Mouse (Mus musculus) midbrain, embryonic 16.5 days (tissue): ENCODE results near the gene Pak1ip1. TPM values are rescaled to one million over a fixed set of nuclear protein-coding genes. Genes with fewer than 3 reads are reported as not detected.
"Not testable (repeated sequence)": the region's sequence is repeated elsewhere in the genome, so short reads cannot be mapped to it uniquely, and the experiment has no call there.

Experiments used
- ATAC-seq: fragments of 200-750 bp; cut with Nextera tagmentation; 2 replicates; pipeline ENCODE4 v1.8.0; 2017; ENCODE audit warnings: moderate TSS enrichment
- H3K27ac ChIP-seq: fragments of 300-500 bp; sonication (generic); 2 replicates; pipeline ENCODE4 v1.5.1; 2014; ENCODE audit warnings: mild to moderate bottlenecking, low read length, mixed read lengths
- H3K27me3 ChIP-seq: fragments of 300-500 bp; sonication (generic); 2 replicates; pipeline ENCODE4 v1.6.1; 2014; ENCODE audit warnings: low read depth, low read length, mixed read lengths; ENCODE audit not compliant: control insufficient read depth, insufficient read depth
- H3K36me3 ChIP-seq: fragments of 300-500 bp; sonication (generic); 2 replicates; pipeline ENCODE4 v1.6.1; 2014; ENCODE audit warnings: mild to moderate bottlenecking, low read length, moderate library complexity, mixed read lengths; ENCODE audit not compliant: control insufficient read depth, insufficient read depth
- H3K4me1 ChIP-seq: fragments of 300-500 bp; sonication (generic); 2 replicates; pipeline ENCODE4 v1.6.1; 2014; ENCODE audit warnings: mild to moderate bottlenecking, low read length, mixed read lengths; ENCODE audit not compliant: control insufficient read depth, insufficient read depth
- H3K4me2 ChIP-seq: fragments of 300-500 bp; sonication (generic); 2 replicates; pipeline ENCODE4 v1.6.1; 2014; ENCODE audit warnings: mild to moderate bottlenecking, low read length, mixed read lengths
- H3K4me3 ChIP-seq: fragments of 300-500 bp; sonication (generic); 2 replicates; pipeline ENCODE4 v1.5.1; 2014; ENCODE audit warnings: low read depth, mild to moderate bottlenecking, low read length, moderate library complexity, mixed read lengths
- H3K9ac ChIP-seq: fragments of 300-500 bp; sonication (generic); 2 replicates; pipeline ENCODE4 v1.6.1; 2014; ENCODE audit warnings: low read depth, low read length, mixed read lengths
- H3K9me3 ChIP-seq: fragments of 300-500 bp; sonication (generic); replicated peaks from 2 replicates; pipeline ENCODE4 v1.6.1; 2014; ENCODE audit warnings: mild to moderate bottlenecking, low read length, mixed read lengths; ENCODE audit not compliant: control insufficient read depth, poor library complexity, severe bottlenecking
- WGBS: fragments of 180-500 bp; shearing (Covaris S2); extraction: QIAGEN DNeasy Blood & Tissue Kit; methylation state at CpG from one replicate; pipeline ENCODE4 v1.1.7; 2014; 5-methylcytosine and 5-hydroxymethylcytosine counted together
- polyA plus RNA-seq: library from polyadenylated mRNA; unstranded; fragments of >200 nt; fragmentation: Nextera tagmentation; extraction: Ambion mirVana; gene quantifications from 2 replicates; pipeline ENCODE4 v1.2.1, GENCODE M21; 2015

The Pak1ip1 gene
- polyA plus RNA-seq, 1 experiment from 2014 or later = 53.9 TPM

DNA sequence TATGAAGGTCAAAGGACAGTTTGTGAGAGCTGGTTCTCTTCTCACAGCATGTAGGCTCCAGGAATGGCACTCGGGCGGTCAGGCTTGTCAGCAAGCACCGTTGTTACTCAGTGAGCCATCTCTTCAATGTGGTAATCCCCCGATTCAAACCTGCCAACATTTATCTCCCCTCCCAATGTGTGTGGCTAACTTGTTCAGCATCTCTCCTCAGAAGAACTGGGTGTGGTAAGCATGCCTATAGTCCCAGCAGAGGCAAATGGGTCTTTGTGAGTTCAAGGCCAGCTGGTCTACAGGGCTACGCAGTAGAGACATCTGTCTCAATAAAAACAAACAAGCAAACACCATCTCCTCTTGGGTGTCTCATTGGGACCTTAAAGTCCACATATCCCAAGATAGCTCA lies 27.8 kb upstream of the Pak1ip1 start:
- no peaks in the 10 kb centered on the region for H3K27me3 ChIP-seq
- no peak overlapping the region for H3K9ac ChIP-seq
- no peak for ATAC-seq
- 79% methylated on average over 5 of the region's 5 CpGs for WGBS
- no peak overlapping the region for H3K27ac ChIP-seq
- H3K4me3 ChIP-seq = no peak overlapping the region
- no peaks in the 10 kb centered on the region for H3K4me1 ChIP-seq
- H3K4me2 ChIP-seq = no peak overlapping the region
- no peaks in the 10 kb centered on the region for H3K36me3 ChIP-seq
- H3K9me3 ChIP-seq = no peaks in the 10 kb centered on the region

DNA sequence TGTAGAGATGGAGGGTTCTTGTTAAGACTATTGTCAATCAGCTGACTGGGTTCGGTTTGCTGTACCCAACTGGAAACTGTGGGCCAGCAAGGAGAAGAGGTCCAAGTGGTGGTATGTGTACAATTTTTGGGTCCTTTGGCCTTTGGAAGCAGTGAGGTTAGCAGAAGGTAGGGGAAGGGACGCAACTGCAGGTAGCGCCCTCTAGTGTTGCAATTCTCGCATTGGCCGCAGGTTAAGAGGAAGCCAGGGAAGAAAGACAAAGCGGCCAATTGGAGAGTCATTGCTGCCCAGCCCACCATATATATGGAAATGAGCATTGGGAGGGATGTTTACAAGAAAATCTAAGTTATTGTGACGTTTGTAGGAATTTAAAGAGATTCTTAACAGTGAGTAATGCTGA lies 23.2 kb upstream of the Pak1ip1 start:
- Histone ChIP-seq H3K27me3 (no peaks in the 10 kb centered on the region), H3K4me1 (no peaks in the 10 kb centered on the region), H3K27ac (no peak overlapping the region), H3K9ac (no peak overlapping the region), H3K4me2 (no peak overlapping the region), H3K9me3 (no peaks in the 10 kb centered on the region), H3K4me3 (no peak overlapping the region), H3K36me3 (no peaks in the 10 kb centered on the region)
- ATAC-seq = no peak
- 6% methylated on average over 7 of the region's 7 CpGs for WGBS

DNA sequence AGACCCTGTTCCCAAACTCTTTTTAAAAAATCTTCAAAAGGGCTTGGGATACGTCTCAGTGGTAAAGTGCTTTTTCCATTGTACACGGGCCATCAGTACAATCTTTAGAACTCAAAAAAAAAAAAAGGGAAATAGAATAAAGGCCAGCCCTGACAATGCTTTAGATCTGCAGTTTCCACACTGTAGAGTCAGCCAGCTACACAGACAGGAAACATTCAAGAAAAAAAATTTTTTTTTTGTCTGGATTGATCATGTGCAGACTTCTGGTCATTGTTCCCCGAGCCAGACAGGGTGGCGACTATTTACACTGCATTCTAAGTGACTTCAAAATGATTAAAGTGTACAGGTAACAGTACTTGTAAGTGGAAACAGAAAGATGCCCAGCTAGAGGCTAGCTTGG lies 22.2 kb upstream of the Pak1ip1 start:
- H3K9ac ChIP-seq = no peak overlapping the region
- H3K36me3 ChIP-seq = no peaks in the 10 kb centered on the region
- no peaks in the 10 kb centered on the region for H3K9me3 ChIP-seq
- H3K4me1 ChIP-seq = no peaks in the 10 kb centered on the region
- peak overlapping the region; percentile 6; the same call in 1 of the 2 replicates for H3K27ac ChIP-seq
- no peak overlapping the region for H3K4me3 ChIP-seq
- 78% methylated on average over 4 of the region's 4 CpGs for WGBS
- ATAC-seq = no peak
- H3K4me2 ChIP-seq = no peak overlapping the region
- no peaks in the 10 kb centered on the region for H3K27me3 ChIP-seq

DNA sequence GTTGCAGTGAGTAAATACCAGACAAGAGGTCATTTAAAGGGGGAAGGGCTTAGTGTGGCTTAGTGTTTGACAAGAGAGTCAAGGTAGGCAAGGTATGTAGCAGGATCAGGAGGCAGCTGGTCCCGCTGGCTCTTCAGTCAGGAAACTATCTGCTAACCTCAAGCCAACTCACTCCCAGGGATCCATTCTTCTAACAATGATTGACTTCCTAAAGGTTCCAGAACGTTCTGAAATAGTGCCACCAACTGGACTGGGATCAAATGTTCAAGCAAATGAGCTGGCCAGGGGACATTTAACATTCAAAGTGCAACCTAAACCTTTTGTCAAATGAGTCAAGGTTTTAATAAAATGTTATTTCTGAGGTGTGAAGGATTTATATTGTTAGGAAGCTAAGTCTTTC lies 21.5 kb upstream of the Pak1ip1 start:
- Histone ChIP-seq H3K27ac (peak overlapping the region; percentile 6; the same call in 1 of the 2 replicates), H3K27me3 (no peaks in the 10 kb centered on the region), H3K9ac (no peak overlapping the region), H3K9me3 (no peaks in the 10 kb centered on the region), H3K4me3 (no peak overlapping the region), H3K4me2 (no peak overlapping the region), H3K36me3 (no peaks in the 10 kb centered on the region), H3K4me1 (no peaks in the 10 kb centered on the region)
- no peak for ATAC-seq
- 57% methylated on average over 2 of the region's 2 CpGs for WGBS

DNA sequence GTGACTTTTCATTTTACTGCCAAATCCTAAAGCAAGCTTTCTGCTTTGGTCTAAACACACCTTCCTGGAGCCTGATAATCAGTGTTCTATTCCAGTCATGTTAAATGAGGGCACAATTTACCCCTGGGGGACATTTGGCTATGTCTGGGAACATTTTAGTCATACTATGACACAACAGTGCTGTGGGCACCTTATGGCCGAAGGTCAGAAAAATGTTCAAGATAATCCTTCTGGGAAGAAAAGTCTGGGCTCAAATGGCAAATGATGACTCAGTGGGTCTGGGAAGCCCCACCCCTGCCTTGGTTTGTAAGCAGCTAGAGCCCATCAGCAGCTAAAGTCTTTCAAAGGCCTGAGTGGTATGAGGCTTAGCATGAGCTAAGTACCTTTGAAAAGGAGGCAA lies 18.1 kb upstream of the Pak1ip1 start:
- Histone ChIP-seq H3K36me3 (no peaks in the 10 kb centered on the region), H3K27me3 (no peaks in the 10 kb centered on the region), H3K4me3 (no peak overlapping the region), H3K9ac (no peak overlapping the region), H3K27ac (no peak overlapping the region), H3K4me2 (no peak overlapping the region), H3K4me1 (no peaks in the 10 kb centered on the region), H3K9me3 (no peaks in the 10 kb centered on the region)
- 74% methylated on average over 1 of the region's 1 CpGs for WGBS
- no peak for ATAC-seq

DNA sequence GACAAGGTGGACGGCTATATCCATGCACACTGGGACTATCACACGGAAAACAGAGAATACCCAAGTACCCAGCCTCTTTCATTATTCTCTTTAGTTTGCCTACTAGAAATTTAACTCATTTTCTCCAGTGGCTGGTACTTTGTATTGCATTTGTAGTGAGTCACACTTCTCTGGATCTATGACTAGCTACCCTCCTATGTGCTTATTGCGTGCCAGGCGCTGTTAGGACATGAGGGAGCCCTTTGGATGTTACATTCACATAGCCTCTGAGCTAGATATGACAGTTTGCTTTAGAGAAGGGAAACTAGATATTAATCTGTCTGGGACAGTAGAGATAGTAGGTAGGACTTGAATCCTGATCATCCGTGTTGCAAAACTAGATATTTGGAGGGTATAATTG lies 14.7 kb upstream of the Pak1ip1 start:
- no peaks in the 10 kb centered on the region for H3K27me3 ChIP-seq
- no peak overlapping the region for H3K4me3 ChIP-seq
- H3K36me3 ChIP-seq = no peaks in the 10 kb centered on the region
- no peak overlapping the region for H3K27ac ChIP-seq
- no peak overlapping the region for H3K9ac ChIP-seq
- ATAC-seq = no peak
- H3K4me2 ChIP-seq = no peak overlapping the region
- no peaks in the 10 kb centered on the region for H3K4me1 ChIP-seq
- 93% methylated on average over 5 of the region's 5 CpGs for WGBS
- no peaks in the 10 kb centered on the region for H3K9me3 ChIP-seq

DNA sequence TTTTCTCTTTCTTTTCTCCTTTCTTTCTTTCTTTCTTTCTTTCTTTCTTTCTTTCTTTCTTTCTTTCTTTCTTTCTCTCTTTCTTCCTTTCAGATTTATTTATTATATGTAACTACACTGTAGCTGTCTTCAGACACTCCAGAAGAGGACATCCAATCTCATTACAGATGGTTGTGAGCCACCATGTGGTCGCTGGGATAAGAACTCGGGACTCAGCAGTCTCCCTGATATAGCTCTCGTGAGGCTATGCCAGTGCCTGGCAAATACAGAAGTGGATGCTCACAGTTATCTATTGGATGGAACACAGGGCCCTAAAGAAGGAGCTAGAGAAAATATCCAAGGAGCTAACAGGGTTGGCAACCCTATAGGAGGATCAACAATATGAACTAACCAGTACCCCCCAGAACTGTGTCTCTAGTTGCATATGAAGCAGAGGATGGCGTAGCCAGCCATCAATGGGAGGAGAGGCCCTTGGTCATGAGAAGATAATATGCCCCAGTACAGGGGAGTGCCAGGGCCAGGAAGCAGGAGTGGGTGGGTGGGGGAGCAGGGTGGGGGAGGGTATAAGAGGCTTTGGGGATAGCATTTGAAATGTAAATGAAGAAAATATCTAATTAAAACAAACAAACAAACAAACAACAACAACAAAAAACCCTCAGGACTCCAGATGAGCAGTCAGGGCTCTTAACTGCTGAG lies 13.1 kb upstream of the Pak1ip1 start:
- not testable (repeated sequence) for H3K9me3 ChIP-seq, H3K27me3 ChIP-seq, ATAC-seq, H3K4me1 ChIP-seq, H3K36me3 ChIP-seq, H3K4me2 ChIP-seq, H3K4me3 ChIP-seq, H3K9ac ChIP-seq, H3K27ac ChIP-seq
- 73% methylated on average over 4 of the region's 4 CpGs for WGBS

DNA sequence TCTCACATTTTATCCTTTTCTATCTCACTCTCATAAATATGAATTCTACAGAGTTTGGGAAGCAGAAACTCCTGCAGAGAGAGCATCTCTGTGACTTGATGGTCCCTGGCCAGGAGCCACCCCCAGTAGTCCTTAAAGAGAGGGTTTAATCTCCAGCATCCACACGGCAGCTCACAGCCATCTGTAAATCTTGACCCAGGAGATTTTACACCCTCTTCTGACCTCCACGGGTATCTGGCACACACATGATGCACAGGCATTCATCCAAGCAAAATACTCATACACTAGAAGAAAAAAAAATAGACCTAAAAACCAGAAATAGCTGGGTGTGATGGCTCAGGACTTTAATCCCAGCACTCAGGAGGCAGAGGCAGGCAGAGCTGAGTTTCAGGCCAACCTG lies 12.4 kb upstream of the Pak1ip1 start:
- 73% methylated on average over 2 of the region's 2 CpGs for WGBS
- H3K4me2 ChIP-seq = no peak overlapping the region
- H3K9me3 ChIP-seq = no peaks in the 10 kb centered on the region
- H3K36me3 ChIP-seq = no peaks in the 10 kb centered on the region
- no peak overlapping the region for H3K4me3 ChIP-seq
- no peaks in the 10 kb centered on the region for H3K4me1 ChIP-seq
- H3K27ac ChIP-seq = no peak overlapping the region
- no peaks in the 10 kb centered on the region for H3K27me3 ChIP-seq
- no peak overlapping the region for H3K9ac ChIP-seq
- no peak for ATAC-seq

DNA sequence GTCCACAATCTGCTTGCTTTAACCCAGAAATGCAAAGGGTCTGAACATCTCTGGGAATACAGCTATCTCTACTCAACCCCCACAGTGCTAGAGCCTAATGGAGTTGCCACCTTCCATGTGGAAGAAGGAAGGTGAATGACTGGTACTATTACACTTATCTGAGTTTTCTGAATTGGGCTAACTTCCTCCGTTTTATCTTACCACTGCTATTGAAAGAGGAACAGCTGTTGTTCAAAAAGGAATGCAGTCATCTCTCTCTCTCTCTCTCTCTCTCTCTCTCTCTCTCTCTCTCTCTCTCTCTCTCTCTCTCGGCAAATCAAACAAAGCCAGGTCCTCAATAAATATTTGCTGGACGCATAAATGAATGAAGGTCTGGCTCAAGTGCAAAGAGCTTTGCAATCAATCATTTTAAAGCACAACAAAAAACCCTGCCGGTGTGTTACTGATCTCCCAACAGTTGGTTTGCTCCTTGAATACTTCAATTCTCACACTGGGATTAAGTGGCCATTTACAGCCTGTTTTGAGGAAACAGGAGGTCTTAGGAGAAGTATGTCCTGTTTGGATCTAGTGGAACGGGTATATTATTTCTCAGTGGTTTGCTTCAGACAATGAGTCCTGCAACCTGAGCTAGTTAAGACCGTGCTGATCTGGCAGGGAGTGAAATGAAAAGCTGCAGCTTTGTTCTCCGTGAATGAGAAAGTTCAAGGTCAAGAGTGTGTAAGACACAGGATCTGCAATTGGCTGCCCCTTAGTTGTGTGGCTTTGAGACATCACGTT lies 6.1 kb upstream of the Pak1ip1 start:
- Histone ChIP-seq H3K9me3 (no peaks in the 10 kb centered on the region), H3K9ac (no peak overlapping the region), H3K27ac (no peak overlapping the region), H3K4me2 (no peak overlapping the region), H3K4me3 (no peak overlapping the region), H3K27me3 (no peaks in the 10 kb centered on the region), H3K4me1 (no peaks in the 10 kb centered on the region), H3K36me3 (no peaks in the 10 kb centered on the region)
- WGBS = 14% methylated on average over 8 of the region's 8 CpGs
- ATAC-seq = no peak
